Mouse (Mus musculus) intestine, embryonic 15.5 days (tissue): ENCODE data around the gene Grm2. TPM values are rescaled to one million over a fixed set of nuclear protein-coding genes. Genes with fewer than 3 reads are reported as not detected.
"Not testable (repeated sequence)": the region's sequence is repeated elsewhere in the genome, so short reads cannot be mapped to it uniquely, and the experiment has no call there.

Source experiments
- ATAC-seq: fragments of 200-750 bp; cut with Nextera tagmentation; 2 replicates; pipeline ENCODE4 v1.8.0; 2017; ENCODE audit warnings: moderate TSS enrichment, moderate library complexity
- H3K27ac ChIP-seq: fragments of 300-500 bp; sonication (generic); 2 replicates; pipeline ENCODE4 v1.5.1; 2015; ENCODE audit warnings: mild to moderate bottlenecking, inconsistent platforms
- H3K27me3 ChIP-seq: fragments of 300-500 bp; sonication (generic); replicated peaks from 2 replicates; pipeline ENCODE4 v1.6.1; 2015; ENCODE audit warnings: inconsistent platforms
- H3K36me3 ChIP-seq: fragments of 300-500 bp; sonication (generic); 2 replicates; pipeline ENCODE4 v1.6.1; 2015; ENCODE audit warnings: inconsistent platforms
- H3K4me1 ChIP-seq: fragments of 300-500 bp; sonication (generic); replicated peaks from 2 replicates; pipeline ENCODE4 v1.6.1; 2015; ENCODE audit warnings: inconsistent platforms
- H3K4me2 ChIP-seq: fragments of 300-500 bp; sonication (generic); replicated peaks from 2 replicates; pipeline ENCODE4 v1.6.1; 2015; ENCODE audit warnings: mild to moderate bottlenecking, inconsistent platforms
- H3K4me3 ChIP-seq: fragments of 300-500 bp; sonication (generic); replicated peaks from 2 replicates; pipeline ENCODE4 v1.5.1; 2015; ENCODE audit warnings: inconsistent platforms
- H3K9ac ChIP-seq: fragments of 300-500 bp; sonication (generic); 2 replicates; pipeline ENCODE4 v1.6.1; 2015; ENCODE audit warnings: inconsistent platforms
- H3K9me3 ChIP-seq: fragments of 300-500 bp; sonication (generic); 2 replicates; pipeline ENCODE4 v1.6.1; 2016; ENCODE audit warnings: inconsistent platforms
- WGBS: fragments of 180-500 bp; shearing (Covaris S2); methylation state at CpG from one replicate; pipeline ENCODE4 v1.1.7; 2015; 5-methylcytosine and 5-hydroxymethylcytosine counted together
- polyA plus RNA-seq: library from polyadenylated mRNA; unstranded; fragments of >200 nt; fragmentation: Nextera tagmentation; extraction: Ambion mirVana; gene quantifications from 2 replicates; pipeline ENCODE4 v1.2.1, GENCODE M21; 2015

Grm2 gene
- polyA plus RNA-seq, 1 experiment from 2014 or later: not detected

DNA sequence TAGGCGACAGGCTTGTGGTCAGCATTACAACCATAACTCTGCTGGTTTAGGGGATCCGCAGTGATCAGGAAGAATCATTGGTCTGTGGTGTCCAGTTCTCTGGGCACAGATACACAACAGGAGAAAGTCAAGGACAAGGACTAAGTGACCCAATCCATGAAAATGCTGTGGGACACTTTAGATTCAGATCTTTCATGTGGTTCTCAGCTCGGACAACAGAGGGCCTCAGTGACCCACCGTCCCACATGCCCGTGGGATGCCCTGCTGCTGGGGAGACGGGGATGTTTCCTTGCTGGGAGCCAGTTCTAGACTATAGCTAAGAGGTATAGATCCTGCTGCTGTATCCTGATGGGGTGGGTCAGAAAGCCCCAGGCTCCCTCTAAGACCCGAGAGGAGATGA is 57.4 kb downstream of the Grm2 start:
- Histone ChIP-seq H3K9ac (no peak overlapping the region), H3K9me3 (no peaks in the 10 kb centered on the region), H3K4me2 (no peak overlapping the region), H3K27me3 (no peaks in the 10 kb centered on the region), H3K4me1 (no peaks in the 10 kb centered on the region), H3K4me3 (no peak overlapping the region), H3K36me3 (no peaks in the 10 kb centered on the region), H3K27ac (no peak overlapping the region)
- no peak for ATAC-seq
- WGBS: 40% methylated on average over 7 of the region's 7 CpGs

DNA sequence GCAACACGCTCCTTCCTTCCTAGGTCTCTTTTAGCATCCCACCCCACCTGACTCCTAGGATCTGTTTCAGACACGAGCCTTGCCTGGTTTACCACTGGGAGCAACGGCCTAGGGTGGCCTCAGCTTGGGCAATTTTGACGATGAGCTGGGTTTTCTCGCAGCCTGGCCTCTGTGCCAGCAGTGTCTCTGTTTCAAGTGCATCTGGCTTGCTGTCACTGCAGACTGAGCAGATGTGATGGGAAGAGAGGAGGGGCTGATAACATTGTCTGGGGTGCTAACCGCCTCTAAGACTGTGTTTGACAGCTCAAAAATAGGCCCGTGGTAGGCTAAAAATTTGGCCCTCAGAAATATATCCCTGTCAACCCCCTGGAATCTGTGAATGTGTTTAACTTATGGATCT is 60.0 kb downstream of the Grm2 start:
- Histone ChIP-seq H3K4me3 (no peak overlapping the region), H3K4me2 (no peak overlapping the region), H3K9me3 (no peaks in the 10 kb centered on the region), H3K4me1 (no peaks in the 10 kb centered on the region), H3K27ac (no peak overlapping the region), H3K27me3 (no peaks in the 10 kb centered on the region), H3K36me3 (no peaks in the 10 kb centered on the region), H3K9ac (no peak overlapping the region; the same call in 1 of the 2 replicates)
- WGBS: 58% methylated on average over 7 of the region's 7 CpGs
- no peak for ATAC-seq

DNA sequence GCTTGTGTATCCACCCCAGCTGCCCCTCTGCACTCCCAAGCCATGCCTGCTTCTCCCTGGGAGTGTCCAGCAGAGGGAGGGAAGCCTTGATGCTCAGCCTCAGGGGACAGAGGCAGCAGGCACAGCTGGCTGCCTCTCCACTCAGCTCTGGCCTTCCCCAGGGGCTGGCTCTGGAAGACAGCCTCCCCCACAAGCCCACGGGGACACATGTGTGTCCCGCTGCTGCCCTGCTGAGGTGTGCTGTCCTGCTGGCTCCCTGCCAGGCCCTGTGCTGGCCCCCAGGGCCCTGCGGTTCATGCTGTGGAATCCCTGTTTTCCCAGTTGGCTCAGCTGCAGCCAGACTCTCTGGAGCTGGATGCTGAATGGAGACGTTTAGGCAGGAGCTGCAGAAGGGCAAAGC is 60.5 kb downstream of the Grm2 start:
- not testable (repeated sequence) for H3K9ac ChIP-seq, ATAC-seq, H3K9me3 ChIP-seq

More for the DNA sequence above, 60.5 kb downstream of the Grm2 start:
- not testable (repeated sequence) for H3K4me2 ChIP-seq, H3K4me1 ChIP-seq, H3K36me3 ChIP-seq, H3K27me3 ChIP-seq, H3K4me3 ChIP-seq, H3K27ac ChIP-seq
- 15% methylated on average over 4 of the region's 4 CpGs for WGBS

Other genes starting within 250 kb of the Grm2 start
- 981 and 1,002 TPM in 2 replicates for gene Rpl29, start 226.6 kb downstream of the Grm2 start, polyA plus RNA-seq
- gene Acy1, start 217.8 kb downstream of the Grm2 start, polyA plus RNA-seq: 47.7 and 48.7 TPM in 2 replicates
- 25.4 and 31.8 TPM in 2 replicates for gene Abhd14b, start 208.6 kb downstream of the Grm2 start, polyA plus RNA-seq
- 49.1 and 51.0 TPM in 2 replicates for gene Abhd14a, start 208.4 kb downstream of the Grm2 start, polyA plus RNA-seq
- 43.7 and 49.5 TPM in 2 replicates for gene Pcbp4, start 202.8 kb downstream of the Grm2 start, polyA plus RNA-seq
- 0.20 and 0.45 TPM in 2 replicates for gene Gpr62, start 190.1 kb downstream of the Grm2 start, polyA plus RNA-seq
- gene Rrp9, start 180.1 kb downstream of the Grm2 start, polyA plus RNA-seq: 49.9 and 50.0 TPM in 2 replicates
- 2.4 and 2.5 TPM in 2 replicates for gene Parp3, start 179.1 kb downstream of the Grm2 start, polyA plus RNA-seq
- not detected in 2 replicates for gene Iqcf1, start 156.1 kb downstream of the Grm2 start, polyA plus RNA-seq
- gene Iqcf5, start 141.5 kb downstream of the Grm2 start, polyA plus RNA-seq: not detected in 2 replicates
- not detected in 2 replicates for gene Iqcf3, start 94.5 kb downstream of the Grm2 start, polyA plus RNA-seq
- not detected in 2 replicates for gene Iqcf4, start 85.1 kb downstream of the Grm2 start, polyA plus RNA-seq
- gene Iqcf6, start 29.5 kb downstream of the Grm2 start, polyA plus RNA-seq: not detected in 2 replicates
- gene Tex264, start 29.8 kb upstream of the Grm2 start, polyA plus RNA-seq: 52.6 and 59.5 TPM in 2 replicates
- 4.7 and 5.0 TPM in 2 replicates for gene Rad54l2, start 133.1 kb upstream of the Grm2 start, polyA plus RNA-seq
- 19.6 and 20.4 TPM in 2 replicates for gene Dcaf1, start 165.8 kb upstream of the Grm2 start, polyA plus RNA-seq
- gene Rbm15b, start 231.3 kb upstream of the Grm2 start, polyA plus RNA-seq: 7.4 and 7.7 TPM in 2 replicates
- 360 and 388 TPM in 2 replicates for gene Manf, start 235.9 kb upstream of the Grm2 start, polyA plus RNA-seq